Mouse (Mus musculus) cerebellum, adult 2 months (tissue): ENCODE data around the gene Tmem198. TPM values are rescaled to one million over a fixed set of nuclear protein-coding genes. Genes with fewer than 3 reads are reported as not detected.
A peak's percentile ranks its signal among the peaks of the same experiment; 100 is the strongest.

Experiments used
- DNase-seq, 2 experiments: peaks; one replicate each; pipeline ENCODE4 v3.0.0; 2021
- H3K27ac ChIP-seq: fragments of 200-500 bp; 2 replicates; pipeline ENCODE4 v1.5.1; 2012; ENCODE audit warnings: low read length, control low read depth, inconsistent platforms; ENCODE audit not compliant: insufficient read depth
- H3K27me3 ChIP-seq: fragments of 200-500 bp; 2 replicates; pipeline ENCODE4 v1.6.1; 2012; ENCODE audit warnings: inconsistent platforms, mild to moderate bottlenecking, low read length, moderate library complexity; ENCODE audit not compliant: control insufficient read depth, insufficient read depth
- H3K4me1 ChIP-seq: fragments of 200-500 bp; 2 replicates; pipeline ENCODE4 v1.6.1; 2011; ENCODE audit warnings: low read length; ENCODE audit not compliant: control insufficient read depth, insufficient read depth
- H3K4me3 ChIP-seq: fragments of 200-500 bp; replicated peaks from 2 replicates; pipeline ENCODE3; 2011; ENCODE audit warnings: mild to moderate bottlenecking, low read depth, low read length, control low read depth; ENCODE audit not compliant: insufficient read depth
- CTCF ChIP-seq: fragments of 200-500 bp; IDR thresholded peaks from 2 replicates; pipeline ENCODE4 v1.5.1; 2011; ENCODE audit warnings: low read depth, mild to moderate bottlenecking, control low read depth, low read length, moderate library complexity, borderline replicate concordance; ENCODE audit not compliant: insufficient read depth
- POLR2A ChIP-seq: fragments of 200-500 bp; IDR thresholded peaks from 2 replicates; pipeline ENCODE4 v1.6.1; 2011; ENCODE audit warnings: low read length, control low read depth, borderline replicate concordance; ENCODE audit not compliant: insufficient read depth
- WGBS: fragments of 180-500 bp; shearing (Covaris S2); methylation state at CpG from one replicate; pipeline ENCODE4 v1.1.7; 2018; 5-methylcytosine and 5-hydroxymethylcytosine counted together
- polyA plus RNA-seq: library from polyadenylated mRNA; depleted of rRNA; stranded (reverse); fragments of >200 nt; gene quantifications from 2 replicates; pipeline ENCODE4 v1.2.3, GENCODE M21; 2012

The Tmem198 gene
- polyA plus RNA-seq, 1 experiment: 41.3 TPM

DNA sequence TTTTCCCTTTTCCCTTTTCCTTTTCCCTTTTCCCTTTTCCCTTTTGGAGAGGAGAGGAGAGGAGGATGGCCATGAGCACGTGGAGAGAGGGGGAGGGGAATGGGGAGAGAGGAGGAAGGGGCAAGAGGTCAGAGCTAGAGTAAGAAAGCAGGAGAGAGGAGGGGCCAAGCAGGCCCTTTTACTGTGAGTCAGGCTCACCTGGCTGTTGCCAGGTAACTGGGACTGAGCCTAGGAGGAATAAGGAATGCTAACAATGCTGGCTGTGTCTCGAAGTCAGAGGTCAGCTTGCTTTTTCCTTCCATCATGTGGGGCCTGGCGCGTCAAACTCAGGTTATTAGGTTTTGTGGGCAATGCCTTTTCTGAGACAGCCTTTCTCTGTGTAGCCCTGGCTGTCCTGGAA, 38.7 kb downstream of the Tmem198 start:
- TF ChIP-seq CTCF: no peak
- TF ChIP-seq POLR2A: no peak
- DNase-seq: no peak
- WGBS: 48% methylated on average over 4 of the region's 4 CpGs

DNA sequence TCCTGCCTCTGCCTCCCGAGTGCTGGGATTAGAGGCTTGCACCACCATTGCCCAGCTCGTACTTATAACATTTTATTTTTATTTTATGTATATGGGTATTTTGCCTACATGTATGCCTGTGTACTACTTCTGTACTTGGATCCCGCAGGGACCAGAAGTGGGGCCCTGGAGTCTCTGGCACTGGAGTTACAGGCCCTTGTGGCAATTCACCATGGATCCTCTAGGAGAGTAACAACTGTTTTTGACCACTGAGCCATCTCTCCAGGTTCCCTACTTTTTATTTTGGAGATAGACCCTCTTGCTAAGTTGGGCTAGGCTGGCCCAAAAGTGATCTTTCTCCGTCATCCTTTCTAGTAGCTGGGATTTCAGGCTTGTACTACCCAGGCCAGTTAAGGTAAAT, 39.1 kb downstream of the Tmem198 start:
- DNase-seq: no peak
- H3K27me3 ChIP-seq: no peaks in the 10 kb centered on the region
- H3K4me3 ChIP-seq: no peak overlapping the region
- no peak for TF ChIP-seq CTCF
- TF ChIP-seq POLR2A: no peak
- 91% methylated on average over 4 of the region's 4 CpGs for WGBS
- H3K27ac ChIP-seq: no peak overlapping the region
- no peaks in the 10 kb centered on the region; the same call in 1 of the 2 replicates for H3K4me1 ChIP-seq

More for the DNA sequence above, 38.7 kb downstream of the Tmem198 start:
- Histone ChIP-seq H3K27me3 (no peaks in the 10 kb centered on the region), H3K4me3 (no peak overlapping the region), H3K4me1 (no peaks in the 10 kb centered on the region; the same call in 1 of the 2 replicates), H3K27ac (no peak overlapping the region)

DNA sequence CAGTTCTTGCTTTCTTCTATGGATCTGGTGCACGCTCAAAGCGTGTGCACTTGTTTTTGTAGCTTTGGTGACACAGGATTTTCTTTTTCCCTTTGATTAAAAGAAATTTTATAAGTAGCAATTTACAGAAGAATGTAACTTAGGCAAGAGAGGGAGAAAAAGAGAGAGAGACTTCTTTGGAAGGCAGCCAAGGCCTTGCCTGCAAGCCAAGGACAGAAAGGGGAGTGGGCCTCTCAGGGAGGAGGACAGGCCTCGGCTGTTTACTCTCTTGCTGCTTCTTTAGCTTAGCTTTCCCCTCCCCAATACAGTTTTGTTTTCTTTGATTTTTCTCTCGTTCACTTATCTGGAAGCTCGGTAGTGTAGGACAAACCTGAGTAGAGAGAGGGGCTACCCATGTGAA, 40.2 kb downstream of the Tmem198 start:
- 43% methylated on average over 5 of the region's 5 CpGs for WGBS
- TF ChIP-seq POLR2A (no peak), CTCF (no peak)
- no peaks in the 10 kb centered on the region for H3K27me3 ChIP-seq
- no peak overlapping the region for H3K27ac ChIP-seq
- H3K4me1 ChIP-seq: no peaks in the 10 kb centered on the region; the same call in 1 of the 2 replicates
- no peak overlapping the region for H3K4me3 ChIP-seq
- no peak for DNase-seq

DNA sequence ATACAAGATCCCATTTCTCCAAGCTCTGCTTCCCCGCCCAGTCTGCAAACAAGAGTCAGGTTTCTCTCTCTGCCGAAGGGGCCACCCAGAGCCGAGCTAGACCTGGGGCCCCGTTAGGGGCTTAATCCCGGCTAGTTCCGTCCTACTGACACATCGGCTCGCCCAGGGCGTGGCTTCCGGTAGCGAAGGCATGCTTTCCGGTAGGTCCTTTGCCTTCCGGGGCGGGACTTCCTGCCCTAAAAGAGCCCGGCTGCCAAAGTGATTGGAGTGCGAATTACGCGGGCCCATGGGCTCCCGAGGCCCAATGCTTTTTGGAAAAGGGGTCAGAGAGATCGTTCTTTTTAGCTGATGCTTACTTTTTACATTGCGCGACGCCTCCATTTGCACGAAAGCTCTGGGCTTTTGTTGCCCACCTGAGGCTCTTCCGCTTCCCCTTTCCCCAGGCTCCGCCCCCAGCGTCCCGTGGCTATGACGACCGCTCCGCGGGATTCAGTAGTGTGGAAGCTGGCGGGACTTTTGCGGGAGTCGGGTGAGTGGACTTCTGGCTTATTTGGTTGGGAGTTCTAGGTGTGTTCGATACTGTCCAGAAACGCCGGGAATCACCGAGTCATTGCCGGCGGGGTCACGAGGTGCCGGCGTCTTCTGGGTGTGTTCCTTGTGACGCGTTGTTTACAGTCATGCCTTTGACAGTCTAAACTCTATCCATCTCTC, 42.1 kb downstream of the Tmem198 start, which contains the start of gene Stk11ip:
Gene Stk11ip, plus strand, starts transcription at position 209 of the 711 bp plus-strand sequence.
- Histone ChIP-seq H3K27ac (peak within 1 kb of the TSS; percentile 46; the same call in 1 of the 2 replicates), H3K27me3 (no peaks in the 10 kb centered on the region), H3K4me1 (no peaks in the 10 kb centered on the region; the same call in 1 of the 2 replicates), H3K4me3 (peak within 1 kb of the TSS; percentile 92)
- TF ChIP-seq POLR2A (peak; percentile 85; the same call in 1 of the 2 replicates), CTCF (no peak)
- WGBS: under 1% methylated on average over 46 of the region's 46 CpGs
- DNase-seq: peak; percentile 90 to 93

DNA sequence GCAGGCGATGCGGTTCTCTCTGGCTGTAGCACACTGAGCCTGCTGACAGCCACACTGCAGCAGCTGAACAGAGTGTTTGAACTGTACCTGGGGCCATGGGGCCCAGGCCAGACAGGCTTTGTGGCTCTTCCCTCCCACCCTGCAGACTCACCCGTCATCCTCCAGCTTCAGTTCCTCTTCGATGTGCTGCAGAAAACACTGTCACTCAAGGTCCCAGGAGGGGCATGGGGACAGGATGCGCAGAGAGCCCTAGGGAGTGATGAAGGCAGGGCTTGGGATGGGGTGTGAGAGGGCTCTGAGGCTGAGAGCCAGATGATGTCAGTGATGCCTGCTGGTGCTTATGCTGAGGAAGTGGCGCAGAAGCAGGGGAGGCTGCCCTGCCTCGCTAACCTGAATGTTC, 45.3 kb downstream of the Tmem198 start:
- DNase-seq: no peak
- H3K27me3 ChIP-seq: no peaks in the 10 kb centered on the region
- no peak overlapping the region for H3K4me3 ChIP-seq
- WGBS: 88% methylated on average over 7 of the region's 7 CpGs
- TF ChIP-seq CTCF (no peak), POLR2A (no peak)
- no peak overlapping the region for H3K27ac ChIP-seq
- no peaks in the 10 kb centered on the region; the same call in 1 of the 2 replicates for H3K4me1 ChIP-seq

DNA sequence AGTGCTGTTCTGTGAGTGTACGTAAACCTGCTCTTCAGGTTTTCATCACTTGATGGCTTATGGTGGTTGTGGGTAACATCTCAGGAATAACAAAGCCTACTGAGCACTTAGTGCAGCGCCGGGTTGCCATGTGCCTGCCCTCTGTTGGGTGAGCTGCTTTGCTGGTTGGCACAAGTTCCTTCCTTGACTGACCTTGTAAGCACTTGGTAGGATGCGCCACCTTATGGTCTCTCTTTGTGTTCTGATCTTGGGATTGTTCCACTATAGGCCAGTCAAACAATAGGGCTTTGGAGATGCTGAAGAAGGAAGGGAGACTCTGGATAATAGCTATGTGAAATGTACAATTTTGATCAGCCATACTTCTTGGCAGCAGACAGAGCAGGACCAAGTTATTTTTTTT, 51.2 kb downstream of the Tmem198 start:
- DNase-seq: no peak
- 48% methylated on average over 4 of the region's 4 CpGs for WGBS
- H3K27ac ChIP-seq: no peak overlapping the region
- TF ChIP-seq CTCF: no peak
- no peak for TF ChIP-seq POLR2A
- H3K4me1 ChIP-seq: no peaks in the 10 kb centered on the region
- no peaks in the 10 kb centered on the region for H3K27me3 ChIP-seq
- no peak overlapping the region for H3K4me3 ChIP-seq

DNA sequence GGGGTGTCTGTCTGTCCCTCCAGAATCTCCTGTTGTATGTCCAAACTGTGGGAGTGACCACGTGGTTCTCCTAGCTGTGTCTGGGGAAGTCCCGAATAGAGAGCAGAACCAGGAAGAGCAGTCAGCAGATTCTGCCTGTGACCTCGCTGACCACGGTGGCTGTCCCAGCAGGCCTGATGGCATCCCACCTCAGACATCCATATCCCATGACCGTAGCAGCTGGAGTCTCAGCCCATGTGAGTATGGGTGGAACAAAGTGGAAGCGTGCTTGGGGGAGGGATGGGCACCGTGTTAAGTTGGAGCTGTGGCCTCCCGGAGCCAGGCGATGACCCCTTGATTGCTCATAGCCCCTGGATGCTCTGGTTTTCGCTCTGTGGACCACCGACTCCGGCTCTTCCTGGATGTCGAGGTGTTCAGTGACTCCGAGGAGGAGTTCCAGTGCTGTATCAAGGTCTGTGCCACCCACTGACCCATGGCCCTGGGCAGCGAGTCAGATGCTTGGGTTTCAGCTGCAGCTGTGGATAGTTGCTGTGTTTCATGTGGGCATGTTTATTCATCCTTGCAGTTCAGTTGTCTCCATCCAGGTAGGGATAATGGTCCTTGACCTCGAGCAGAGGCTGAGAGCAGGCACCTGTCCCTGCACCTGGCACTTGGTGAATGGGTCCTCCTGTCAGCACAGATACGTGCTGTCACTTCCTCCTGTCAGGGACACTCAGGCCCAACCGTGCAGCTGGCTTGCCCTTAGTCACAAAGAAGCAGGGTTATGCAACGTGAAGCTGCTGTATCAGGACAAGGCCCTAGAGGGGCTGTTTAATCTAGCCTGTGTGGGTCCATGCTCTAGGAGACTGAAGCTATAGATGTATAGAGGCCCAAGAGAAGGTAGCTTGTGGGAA, 53.2 kb downstream of the Tmem198 start:
- TF ChIP-seq POLR2A (no peak), CTCF (no peak)
- Histone ChIP-seq H3K4me3 (no peak overlapping the region), H3K4me1 (no peaks in the 10 kb centered on the region), H3K27me3 (no peaks in the 10 kb centered on the region), H3K27ac (no peak overlapping the region)
- DNase-seq: no peak
- 90% methylated on average over 19 of the region's 19 CpGs for WGBS
